Mouse (Mus musculus): ENCODE results near the gene Armc12.

DNA sequence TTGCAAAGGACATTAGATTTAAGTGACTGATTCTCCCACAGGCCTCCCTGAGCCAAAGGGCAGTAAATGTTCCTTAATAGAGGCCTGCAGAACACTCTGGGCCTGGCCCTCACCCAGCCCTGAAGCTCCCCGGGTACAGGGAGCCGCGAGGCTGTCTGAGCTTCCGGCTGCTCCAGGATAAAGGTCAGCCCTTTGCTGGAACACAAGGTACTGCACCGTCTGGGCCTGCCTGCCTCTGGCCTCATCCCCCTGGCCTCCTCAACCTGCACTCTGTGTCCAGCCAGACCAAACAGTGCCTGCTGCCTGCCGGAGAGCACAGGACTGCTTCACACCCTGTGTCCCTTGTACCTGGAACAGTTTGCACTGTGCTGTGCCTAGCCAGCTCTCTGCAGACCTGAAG, 17.9 kb upstream of the Armc12 start:
- no peak for TF ChIP-seq EP300 (IDR thresholded peaks at IDR 0.05; ENCODE audit: low read depth in 1 of 2, low read length in 2 of 2)
- TF ChIP-seq HCFC1 (IDR thresholded peaks at IDR 0.05; ENCODE audit: low read depth, low read length), result no peak
- TF ChIP-seq POLR2AphosphoS5 (IDR thresholded peaks at IDR 0.05; ENCODE audit: borderline replicate concordance, low read depth, low read length), result no peak
- TF ChIP-seq POLR2A (IDR thresholded peaks at IDR 0.05; ENCODE audit: control insufficient read depth in 1 of 2, insufficient read depth in 1 of 2, low read depth in 1 of 2, low read length in 2 of 2, poor library complexity in 1 of 2), result no peak
